Mouse (Mus musculus): ENCODE measurements around the gene Mapk11. TPM values are rescaled to one million over a fixed set of nuclear protein-coding genes. Genes with fewer than 3 reads are reported as not detected.

Gene Mapk11
- total RNA-seq, 4 experiments from 2014 or later, result 4.6 to 7.7 (median 6.3) TPM

DNA sequence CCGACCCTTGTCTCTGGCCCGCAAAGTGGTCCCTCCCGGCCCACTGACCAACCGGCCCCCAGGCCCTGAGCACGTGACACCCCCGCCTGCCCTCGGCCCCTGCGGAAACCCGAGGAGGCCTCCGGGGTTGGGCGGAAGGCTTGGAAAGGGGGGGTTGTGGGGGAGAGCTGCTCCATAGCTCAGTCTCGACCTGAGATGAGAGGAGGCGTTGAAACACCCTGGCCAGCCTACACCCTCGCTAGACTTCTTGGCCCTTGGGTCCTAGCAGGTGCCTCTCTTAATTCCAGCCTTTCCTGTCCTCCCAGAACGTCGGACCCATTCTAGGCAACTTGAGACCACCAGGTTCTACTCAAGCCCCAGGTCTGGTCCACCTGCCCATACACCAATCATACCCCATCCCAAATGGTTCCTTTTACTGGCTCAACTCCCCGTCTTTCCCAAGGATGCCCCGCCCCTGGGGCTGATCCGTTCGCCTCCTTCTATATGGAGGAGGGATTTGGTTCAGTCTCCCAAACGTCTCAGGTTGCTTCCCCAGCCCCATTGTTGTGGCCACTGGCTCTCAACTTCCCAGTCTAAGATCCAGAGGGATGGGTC lies 8.7 kb downstream of the Mapk11 start, which contains the start of gene Mapk12:
Gene Mapk12 (minus strand): TSS at position 45 of the 594 bp plus-strand sequence.
- no peak for DNase-seq

DNA sequence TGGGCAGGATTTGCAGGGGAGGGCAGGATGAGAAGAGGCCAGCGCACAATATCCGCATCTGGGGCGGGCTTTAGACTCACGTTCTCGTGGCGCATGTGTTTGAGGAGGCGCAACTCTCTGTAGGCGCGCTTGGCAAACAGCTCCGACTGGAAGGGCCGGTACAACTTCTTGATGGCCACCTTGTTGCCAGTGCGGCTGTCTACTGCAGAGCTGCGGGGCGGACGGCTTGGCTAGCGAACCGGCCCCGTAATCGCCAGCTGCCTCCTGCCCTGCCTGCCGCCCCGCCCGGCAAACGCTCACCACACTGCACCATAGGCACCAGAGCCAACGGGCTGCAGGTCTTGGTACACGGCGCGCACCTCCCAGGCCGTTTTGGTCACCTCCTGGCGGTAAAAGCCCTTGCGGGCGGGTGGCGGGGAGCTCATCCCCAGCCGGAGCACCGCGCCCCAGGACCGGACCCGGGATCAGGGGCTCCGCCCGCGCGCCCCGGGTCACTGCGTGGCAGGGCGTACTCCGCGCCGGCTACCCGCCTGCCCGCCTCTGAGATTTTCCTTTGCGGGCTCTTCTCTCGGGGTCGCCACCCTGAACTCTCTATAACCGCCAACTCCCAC lies 9.3 kb downstream of the Mapk11 start:
- no peak for DNase-seq

DNA sequence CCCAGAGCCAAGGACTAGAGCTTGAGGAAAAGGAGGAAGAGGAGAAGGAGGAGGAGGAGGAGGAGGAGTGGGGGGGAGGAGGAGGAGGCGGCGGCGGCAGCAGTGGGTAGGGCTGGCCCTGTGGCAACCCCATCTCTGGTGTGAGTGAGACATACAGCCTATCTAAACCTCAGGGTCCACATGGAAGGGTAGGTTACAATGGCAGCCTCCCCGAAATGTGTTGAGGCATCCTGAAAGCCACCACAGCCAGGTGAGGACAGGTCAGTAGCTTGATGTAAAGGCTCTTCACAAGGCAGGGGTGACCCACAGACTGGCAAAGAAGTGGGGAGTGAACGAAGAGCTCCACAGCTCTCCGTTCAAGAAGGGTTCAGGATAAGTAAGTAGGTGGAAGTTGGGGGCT lies 10.9 kb downstream of the Mapk11 start:
- no peak for DNase-seq

DNA sequence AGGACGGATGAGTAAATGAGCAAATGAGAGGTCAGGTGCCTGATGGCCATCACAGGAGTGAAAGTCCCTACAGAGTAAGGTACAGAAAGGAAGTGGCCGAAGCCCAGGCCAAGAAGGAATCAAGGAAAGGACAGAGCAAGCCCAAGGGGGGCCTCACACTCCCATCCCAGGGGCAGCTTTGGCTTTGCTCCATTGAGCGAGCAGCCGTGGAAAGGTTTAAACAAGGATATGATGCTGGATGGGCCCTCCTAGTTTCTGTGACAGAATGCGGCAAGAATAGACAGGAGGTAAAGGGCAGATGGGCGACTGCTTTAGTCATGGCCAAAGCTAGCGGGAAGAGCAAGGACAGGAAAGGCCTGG lies 11.4 kb downstream of the Mapk11 start:
- no peak for DNase-seq

DNA sequence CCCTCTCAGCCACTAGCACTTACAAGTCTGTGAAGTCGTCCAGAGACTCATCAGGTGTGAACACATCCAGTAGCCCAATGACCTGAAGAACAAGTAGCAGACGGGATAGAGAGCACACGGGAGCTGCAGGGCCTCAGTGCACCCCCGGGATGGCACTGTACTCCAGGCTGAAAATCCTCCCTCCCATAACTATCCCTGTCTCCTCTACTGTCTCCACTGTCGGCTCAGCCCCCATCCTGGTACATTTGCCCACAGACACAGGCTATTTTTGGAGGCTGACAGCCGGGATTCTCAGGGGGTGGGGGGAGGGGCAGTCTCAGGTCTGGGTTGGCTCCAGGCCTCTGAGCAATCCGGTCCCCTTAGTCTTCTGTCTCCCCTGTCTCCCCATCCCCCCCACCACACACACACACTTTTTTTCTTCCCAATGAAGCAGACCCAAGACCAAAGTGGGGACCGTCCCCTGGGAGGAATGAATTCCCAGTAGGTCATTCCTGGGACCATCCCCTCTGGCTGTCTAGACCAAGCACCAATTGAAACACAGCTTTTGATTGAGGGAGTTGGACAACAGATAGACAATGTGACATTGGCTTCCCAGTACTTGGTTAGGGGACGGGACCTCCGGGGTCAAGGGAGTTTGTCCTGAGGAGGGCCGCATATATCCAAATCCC lies 11.9 kb downstream of the Mapk11 start:
- DNase-seq, result no peak

DNA sequence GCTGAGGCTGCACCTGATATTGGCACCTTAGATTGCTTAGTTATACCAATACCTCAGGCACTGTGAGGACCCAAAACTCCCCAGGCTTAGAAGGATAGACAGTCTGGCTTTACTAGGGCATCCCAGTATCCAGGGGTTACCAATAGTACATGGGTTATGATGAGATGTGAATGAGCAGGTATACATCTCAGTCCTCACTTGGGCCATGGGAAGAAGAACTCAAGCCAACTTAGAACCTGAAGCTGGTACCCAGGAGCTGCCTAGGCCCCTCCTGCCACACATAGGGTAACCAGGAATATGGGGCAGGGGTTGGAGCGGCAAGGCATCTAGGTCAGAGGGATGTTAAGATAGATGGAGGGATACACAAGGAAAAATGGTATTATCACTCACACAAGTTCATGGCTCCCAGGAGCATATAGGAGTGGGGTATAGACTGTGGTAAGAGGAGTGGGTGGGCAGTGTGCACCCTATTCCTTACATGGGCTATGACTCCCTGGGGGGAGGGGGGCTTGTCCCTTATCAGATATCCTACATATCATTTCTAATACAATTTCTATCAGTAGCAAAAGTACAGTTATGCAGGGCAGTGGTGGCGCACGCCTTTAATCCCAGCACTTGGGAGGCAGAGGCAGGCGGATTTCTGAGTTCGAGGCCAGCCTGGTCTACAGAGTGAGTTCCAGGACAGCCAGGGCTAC lies 12.8 kb downstream of the Mapk11 start:
- no peak for DNase-seq

DNA sequence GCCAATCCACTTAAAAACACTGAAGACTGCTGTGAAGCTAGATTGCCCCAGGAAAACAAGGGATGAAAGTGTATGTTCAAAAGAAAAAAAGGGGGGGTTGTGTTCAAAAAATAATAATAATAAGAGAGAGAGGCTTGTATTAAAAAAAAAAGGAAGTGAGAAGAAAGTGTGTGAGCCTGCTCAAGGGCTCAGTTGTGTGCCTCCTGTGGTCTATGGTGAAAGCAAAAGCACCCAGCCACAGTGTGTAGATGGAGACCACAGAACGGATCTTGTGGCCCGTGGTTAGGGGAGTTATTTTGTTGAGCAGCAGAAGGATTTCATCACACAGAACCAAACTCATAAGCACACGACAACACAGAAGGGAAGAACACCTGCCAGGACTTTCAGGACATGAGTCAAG lies 18.1 kb downstream of the Mapk11 start:
- DNase-seq, result no peak

DNA sequence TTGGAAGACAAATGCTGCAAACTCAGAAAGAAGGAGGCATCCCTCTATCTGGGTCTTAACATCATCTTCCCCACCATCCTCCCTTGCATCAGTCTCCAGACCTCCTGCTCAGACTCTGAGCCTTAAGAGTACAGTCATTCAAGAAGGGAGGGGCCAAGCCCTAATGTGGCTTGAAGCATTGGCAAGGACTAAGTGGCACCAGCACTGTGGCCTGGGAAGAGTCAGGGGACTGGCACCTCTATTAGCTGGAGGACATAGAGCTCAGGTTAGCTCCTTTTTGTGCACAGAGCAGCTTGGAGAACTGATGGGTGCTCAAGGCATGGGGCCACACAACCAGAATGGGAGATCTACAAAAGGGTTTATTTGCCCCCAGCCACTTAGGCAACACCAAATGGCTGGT lies 19.2 kb downstream of the Mapk11 start:
- DNase-seq, result no peak

DNA sequence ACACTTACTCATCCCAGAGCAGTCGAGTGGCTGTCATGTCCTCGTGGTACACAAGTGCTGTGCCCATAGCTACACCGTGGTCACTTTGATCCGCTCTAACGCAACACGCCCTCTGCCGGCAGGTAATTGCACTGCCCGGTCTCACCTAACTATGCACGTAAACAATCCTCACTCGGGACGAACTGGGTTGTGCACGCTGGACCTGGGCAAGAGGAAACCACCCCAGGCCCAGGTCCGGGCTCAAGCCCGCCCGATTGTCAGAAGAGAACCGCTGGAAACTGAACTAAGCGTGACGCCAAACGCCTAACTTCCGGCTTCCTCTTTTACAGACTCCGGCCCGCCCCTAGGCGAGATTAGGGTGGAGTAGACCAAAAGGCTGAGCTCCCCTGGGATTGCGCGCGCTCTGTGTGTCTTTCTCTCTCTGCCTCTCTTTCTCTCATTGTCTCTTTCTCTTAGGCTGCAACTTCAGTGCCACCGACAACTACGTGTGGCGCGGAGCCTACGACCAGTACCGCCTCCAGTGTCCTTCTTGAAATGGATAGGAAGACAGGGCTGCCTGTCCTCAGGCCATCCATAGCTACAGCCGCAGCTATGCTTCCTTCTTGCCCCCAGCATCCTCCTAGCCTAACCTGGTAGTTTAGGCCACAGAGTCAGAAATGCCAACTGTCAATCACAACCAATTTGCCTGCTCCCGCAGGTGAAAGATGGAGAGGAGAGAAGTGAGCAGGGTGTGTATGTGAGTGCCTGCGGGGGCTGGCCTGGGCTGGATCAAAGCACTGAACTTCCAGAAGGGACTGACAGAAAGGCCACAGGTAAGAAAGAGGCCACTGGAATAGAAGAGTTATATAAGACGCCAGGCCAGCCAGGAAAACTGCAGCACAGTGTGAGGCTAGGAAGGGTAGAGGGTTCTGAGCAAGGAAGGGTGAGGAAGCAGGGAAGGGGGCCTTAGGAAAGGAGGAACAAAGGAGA lies 20.8 kb downstream of the Mapk11 start, which contains the start of gene Hdac10:
Gene Hdac10 (minus strand): TSS at position 319 of the 969 bp plus-strand sequence.
- peak; percentile 81 for DNase-seq

DNA sequence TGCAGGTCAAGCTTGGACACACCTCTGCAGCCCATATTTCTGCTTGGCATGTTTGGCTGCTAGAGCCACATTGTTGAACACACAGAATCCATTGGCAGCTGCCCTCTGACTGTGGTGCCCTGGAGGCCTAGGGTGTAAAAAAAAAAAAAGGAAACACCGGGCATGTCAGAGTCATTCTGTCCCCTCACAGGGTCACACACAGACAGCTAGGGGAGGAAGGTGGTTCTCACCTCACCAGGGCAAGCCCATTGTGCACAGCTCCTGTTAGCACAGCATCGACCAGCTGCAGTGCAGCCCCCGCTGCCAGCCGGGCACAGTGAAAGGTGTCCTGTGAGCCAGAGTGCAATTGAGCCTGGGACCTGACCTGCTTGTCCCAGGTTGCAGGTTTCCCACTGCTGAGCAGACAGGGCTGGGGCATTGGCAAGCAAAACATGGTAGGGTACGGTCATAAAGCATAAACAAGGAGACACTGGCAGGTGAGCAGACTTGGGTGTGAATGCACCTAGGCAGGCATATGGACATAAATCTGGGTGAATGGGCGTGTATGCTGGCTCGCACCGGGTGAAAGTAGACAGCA lies 22.0 kb downstream of the Mapk11 start:
- DNase-seq, result no peak

DNA sequence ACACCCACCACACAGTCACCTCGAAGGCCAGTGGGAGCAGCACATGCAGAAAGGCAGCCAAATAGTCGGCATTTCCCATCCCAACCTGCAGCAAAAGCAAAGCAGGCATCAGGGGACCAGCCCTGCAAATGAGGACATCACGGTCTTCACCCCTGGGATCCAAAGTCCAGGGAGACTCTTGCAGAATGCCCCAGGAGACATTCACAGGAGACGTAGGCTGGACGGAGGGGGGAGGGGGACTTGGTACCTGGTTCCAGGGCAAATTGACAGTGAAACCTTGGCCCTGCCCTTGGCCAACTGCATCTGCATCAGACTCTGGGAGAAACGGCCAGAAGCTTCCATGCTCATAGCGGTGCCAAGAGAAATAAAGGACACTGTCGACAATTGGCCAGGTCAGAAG lies 22.8 kb downstream of the Mapk11 start:
- DNase-seq, result no peak

DNA sequence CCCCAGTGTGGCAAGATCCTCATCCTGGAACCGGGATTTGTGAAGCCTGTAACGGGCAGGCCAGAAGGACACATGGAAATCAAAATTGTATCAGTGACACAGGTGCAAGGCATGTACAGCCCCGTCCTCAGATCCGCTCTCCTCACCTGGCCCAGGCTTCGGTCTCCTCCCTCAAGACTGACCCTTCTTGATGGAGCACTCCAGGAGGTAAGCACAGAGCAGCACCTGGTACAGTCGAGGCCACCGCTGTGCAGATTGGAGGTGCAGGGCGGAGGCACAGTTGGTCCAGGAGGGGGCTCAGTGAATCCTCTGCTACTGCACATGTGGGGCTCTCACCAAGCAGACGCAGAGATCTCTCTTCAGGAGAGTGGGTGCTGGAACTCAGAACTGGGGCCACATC lies 24.1 kb downstream of the Mapk11 start:
- no peak for DNase-seq

DNA sequence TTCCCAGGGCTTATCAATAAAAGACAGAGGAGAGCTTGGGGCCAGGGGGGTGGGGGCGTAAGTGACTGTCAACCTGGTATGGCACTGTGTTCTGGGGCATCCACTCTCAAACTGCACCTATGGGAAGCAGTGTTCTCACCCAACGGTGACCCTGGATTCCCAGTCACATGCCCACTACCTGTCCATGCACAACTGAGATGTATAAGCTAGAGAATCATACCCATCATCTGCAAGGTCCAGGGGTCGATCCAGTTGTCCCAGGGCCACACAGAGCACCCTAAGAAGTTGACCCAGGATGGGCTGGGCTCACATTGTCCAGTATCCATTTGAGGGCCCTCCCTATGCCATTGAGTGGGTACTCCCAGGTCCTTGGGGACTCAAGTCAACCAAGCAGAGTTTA lies 25.1 kb downstream of the Mapk11 start:
- no peak for DNase-seq

DNA sequence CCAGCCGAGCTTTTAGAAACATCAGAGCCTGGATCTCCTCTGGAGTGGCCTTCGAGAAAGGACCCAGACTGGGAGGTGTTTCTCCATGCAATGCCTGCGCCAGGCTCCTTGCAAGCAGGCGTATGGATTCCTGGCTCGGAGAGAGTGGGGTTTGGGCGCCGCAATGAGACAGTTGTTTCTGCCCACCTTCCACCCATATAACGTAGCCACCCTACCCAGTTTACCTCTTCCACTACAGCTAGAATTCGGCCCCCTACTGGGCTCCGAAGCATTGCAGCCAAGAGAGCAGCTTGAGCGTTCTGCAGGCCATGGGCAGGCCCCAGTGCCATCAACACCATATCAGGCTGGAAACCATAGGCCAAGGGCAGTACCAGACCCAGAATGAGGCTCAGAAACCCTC lies 25.8 kb downstream of the Mapk11 start:
- DNase-seq, result no peak

DNA sequence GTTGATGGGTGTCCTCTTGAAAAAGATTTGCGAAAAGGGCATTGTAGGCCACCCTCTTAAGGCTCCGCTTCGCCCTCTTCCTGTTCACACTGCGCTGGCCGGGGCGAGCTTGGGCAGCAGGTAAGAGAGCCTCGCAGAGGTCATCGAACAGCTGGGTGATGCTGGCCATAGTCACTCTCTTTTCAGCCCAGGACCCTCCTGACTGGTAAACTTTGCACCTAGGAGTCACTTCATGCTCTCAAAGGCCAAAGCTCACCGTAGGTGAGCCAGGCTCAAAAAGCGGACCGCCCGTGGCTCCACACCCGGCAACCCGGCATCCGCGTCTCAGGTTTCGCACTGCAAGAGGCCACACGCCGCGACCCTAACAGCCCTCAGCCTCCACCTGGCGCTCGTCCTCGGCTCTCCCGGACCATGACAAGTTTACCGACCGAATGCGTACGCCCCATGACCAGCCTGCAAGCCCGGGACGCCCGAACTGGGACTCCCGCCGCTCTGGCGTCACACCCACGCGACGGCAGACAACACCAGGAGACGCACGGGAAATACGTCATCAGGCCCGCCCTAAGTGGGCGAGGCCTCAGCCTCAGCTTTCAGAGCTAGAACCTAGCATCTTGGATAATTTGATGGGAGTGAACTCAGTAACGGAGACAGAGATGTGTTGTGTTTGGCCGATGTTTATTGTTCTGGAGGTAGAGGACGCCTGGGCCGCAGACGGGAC lies 26.6 kb downstream of the Mapk11 start, which contains the start of gene Tubgcp6:
Gene Tubgcp6 (minus strand): TSS at position 464 of the 718 bp plus-strand sequence.
- DNase-seq, result peak; percentile 91

DNA sequence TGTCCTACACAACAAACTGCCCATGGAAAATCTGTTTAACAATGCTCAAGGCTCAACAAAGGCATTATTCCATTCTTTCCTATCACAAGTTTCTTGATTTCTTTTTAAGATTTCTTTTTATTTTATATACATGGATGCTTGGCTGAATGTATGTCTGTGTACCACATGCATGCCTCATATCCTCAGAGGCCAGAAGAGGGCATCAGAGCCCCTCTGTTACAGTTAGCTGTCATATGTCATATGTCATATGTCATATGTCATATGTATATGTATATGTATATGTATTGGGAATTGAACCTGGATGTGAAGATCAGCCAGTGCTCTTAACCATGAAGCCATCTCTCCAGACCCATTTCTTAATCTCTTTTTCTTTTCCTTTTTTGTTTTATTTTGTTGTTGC lies 31.4 kb downstream of the Mapk11 start:
- no peak for DNase-seq

DNA sequence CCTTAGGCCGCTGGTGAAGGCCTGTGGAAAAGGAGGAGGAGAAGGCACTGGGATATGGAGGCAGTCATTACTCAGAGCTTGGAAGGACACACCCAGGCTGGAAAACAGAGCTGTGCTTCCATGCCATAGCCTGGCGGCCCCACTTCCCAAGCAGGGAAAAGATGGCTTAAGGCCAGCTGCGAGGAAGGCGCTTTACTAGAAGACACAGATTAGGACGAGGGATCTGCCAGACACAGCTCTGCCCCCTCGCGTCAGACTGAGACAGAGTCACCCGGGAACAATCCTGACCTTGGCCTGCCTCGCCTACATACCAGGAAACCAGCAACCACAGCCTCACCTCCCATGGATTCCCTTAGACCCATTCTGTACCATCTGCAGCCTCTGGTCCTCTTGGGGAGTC lies 39.3 kb downstream of the Mapk11 start:
- peak; percentile 60 for DNase-seq

DNA sequence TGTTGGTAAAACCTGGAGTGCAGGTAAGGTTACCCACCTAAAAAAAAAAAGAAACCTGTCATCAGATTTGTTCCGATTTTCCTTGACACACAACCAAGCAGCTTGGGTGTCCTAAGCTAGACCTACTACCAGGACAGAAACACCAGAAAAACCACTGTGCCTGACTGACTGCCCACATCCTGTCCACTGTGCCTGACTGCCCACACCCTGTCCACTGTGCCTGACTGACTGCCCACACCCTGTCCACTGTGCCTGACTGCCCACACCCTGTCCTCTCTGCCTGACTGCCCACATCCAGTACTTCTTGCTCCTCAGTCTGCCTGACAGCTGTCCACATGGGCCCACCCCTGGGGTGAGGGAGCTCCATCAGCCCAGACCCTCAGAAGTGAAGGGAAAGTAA lies 42.5 kb downstream of the Mapk11 start:
- no peak for DNase-seq

DNA sequence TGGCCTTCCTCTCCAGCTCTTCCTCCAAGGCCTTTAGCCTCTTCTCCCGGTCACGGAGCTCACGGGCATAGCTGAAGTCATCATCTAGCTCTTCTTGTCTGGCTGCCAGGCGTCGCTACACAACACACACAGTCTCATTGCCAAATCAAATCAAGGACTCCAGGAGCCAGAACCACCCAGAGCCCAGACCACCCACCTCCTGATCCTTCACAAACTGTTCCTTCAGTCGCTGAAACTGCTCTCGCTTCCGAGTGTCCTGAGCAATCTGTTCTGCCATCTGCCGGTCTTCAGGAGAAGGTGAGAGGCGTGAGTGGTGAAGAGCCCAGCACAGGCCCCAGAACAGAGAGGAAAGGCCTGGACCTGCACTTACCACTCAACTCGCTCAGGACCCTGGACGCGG lies 43.4 kb downstream of the Mapk11 start:
- DNase-seq, result no peak

DNA sequence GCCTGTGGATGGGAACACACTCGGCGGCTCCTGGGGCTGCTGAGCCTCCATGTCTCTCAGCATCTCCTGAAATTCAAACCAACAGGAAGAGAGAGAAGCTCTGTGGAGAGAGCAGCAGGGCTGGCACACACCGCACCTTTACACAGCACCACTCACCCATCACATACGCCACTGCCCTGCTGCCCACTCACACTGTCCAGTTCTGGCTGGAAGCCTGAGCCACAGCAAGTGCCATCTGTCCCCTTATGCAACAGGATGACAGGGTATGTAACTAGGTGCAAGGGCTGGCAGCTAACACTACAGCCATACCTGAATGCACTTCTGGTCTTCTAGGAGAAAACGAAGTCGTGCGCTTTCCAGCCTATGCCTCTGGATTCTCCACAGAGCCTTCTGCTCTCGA lies 45.0 kb downstream of the Mapk11 start:
- DNase-seq, result no peak

DNA sequence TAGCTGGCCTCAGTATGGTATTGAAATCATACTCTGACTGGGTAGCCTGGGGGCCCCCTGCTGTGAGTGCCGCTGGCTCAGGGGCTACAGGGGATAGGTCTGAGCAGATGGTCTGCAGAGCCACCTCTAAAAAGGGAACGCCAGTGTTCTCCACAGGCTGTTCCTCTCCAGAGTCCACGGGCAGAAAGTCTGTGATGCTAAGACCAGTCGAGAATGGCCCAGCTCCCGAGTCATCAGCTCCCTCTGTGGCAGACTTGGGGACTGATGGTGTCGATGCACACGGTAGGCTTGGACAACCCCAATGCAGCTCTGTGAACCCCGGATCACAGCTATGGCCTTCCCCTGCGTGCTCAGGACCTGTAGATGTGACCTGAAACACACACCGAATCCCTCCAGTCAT lies 45.5 kb downstream of the Mapk11 start:
- no peak for DNase-seq

All from adrenal gland, adult 8-10 months (tissue).